Mouse (Mus musculus) neural tube, embryonic 13.5 days (tissue): ENCODE measurements at regions not wholly inside any gene's neighbourhood (a gene's known extent, or its start where the extent isn't known, plus 50 kb on each side); places are given as distances from the start of the nearest gene placed in this dataset.

ENCODE experiments used
- ATAC-seq: fragments of 200-750 bp; cut with Nextera tagmentation; 2 replicates; pipeline ENCODE4 v1.8.0; 2017; ENCODE audit warnings: low read depth, mild to moderate bottlenecking, moderate TSS enrichment, moderate library complexity
- H3K27ac ChIP-seq: fragments of 300-500 bp; sonication (generic); replicated peaks from 2 replicates; pipeline ENCODE4 v1.5.1; 2015; ENCODE audit warnings: moderate library complexity, mild to moderate bottlenecking, inconsistent platforms
- H3K27me3 ChIP-seq: fragments of 300-500 bp; sonication (generic); 2 replicates; pipeline ENCODE4 v1.6.1; 2015; ENCODE audit warnings: mild to moderate bottlenecking, inconsistent platforms
- H3K36me3 ChIP-seq: fragments of 300-500 bp; sonication (generic); 2 replicates; pipeline ENCODE4 v1.6.1; 2015; ENCODE audit warnings: mild to moderate bottlenecking, inconsistent platforms
- H3K4me1 ChIP-seq: fragments of 300-500 bp; sonication (generic); replicated peaks from 2 replicates; pipeline ENCODE4 v1.6.1; 2015; ENCODE audit warnings: inconsistent platforms
- H3K4me2 ChIP-seq: fragments of 300-500 bp; sonication (generic); 2 replicates; pipeline ENCODE4 v1.6.1; 2015; ENCODE audit warnings: inconsistent platforms, mild to moderate bottlenecking, moderate library complexity
- H3K4me3 ChIP-seq: fragments of 300-500 bp; sonication (generic); 2 replicates; pipeline ENCODE4 v1.5.1; 2015; ENCODE audit warnings: mild to moderate bottlenecking, inconsistent platforms
- H3K9ac ChIP-seq: fragments of 300-500 bp; sonication (generic); 2 replicates; pipeline ENCODE4 v1.6.1; 2015; ENCODE audit warnings: moderate library complexity, mild to moderate bottlenecking, inconsistent platforms
- H3K9me3 ChIP-seq: fragments of 300-500 bp; sonication (generic); 2 replicates; pipeline ENCODE4 v1.6.1; 2016; ENCODE audit warnings: inconsistent platforms
- WGBS: fragments of 180-500 bp; shearing (Covaris S2); methylation state at CpG from one replicate; pipeline ENCODE4 v1.1.7; 2015; 5-methylcytosine and 5-hydroxymethylcytosine counted together

GRCm38 (mm10) chr3:10952583-10952982 is 617.1 kb upstream of the Gm38303 start:
- Histone ChIP-seq H3K9me3 (no peaks in the 10 kb centered on the region), H3K4me2 (no peak overlapping the region), H3K4me3 (no peak overlapping the region), H3K27me3 (no peaks in the 10 kb centered on the region), H3K4me1 (no peaks in the 10 kb centered on the region), H3K27ac (no peak overlapping the region), H3K36me3 (no peaks in the 10 kb centered on the region), H3K9ac (no peak overlapping the region)
- 74% methylated on average over 1 of the region's 1 CpGs for WGBS
- no peak for ATAC-seq

- no peaks in the 10 kb centered on the region for H3K36me3 ChIP-seq
- no peak overlapping the region for H3K4me3 ChIP-seq
- WGBS: 65% methylated on average over 3 of the region's 3 CpGs
- H3K27ac ChIP-seq: no peak overlapping the region
- H3K27me3 ChIP-seq: no peaks in the 10 kb centered on the region
- H3K4me1 ChIP-seq: no peaks in the 10 kb centered on the region
- H3K9me3 ChIP-seq: no peaks in the 10 kb centered on the region
- ATAC-seq: no peak
- no peak overlapping the region for H3K4me2 ChIP-seq
- no peak overlapping the region for H3K9ac ChIP-seq
Measured at GRCm38 (mm10) chr3:10917056-10917455, 581.6 kb upstream of the Gm38303 start.

GRCm38 (mm10) chr3:10891981-10892380 is 556.5 kb upstream of the Gm38303 start:
- H3K4me2 ChIP-seq: no peak overlapping the region
- H3K4me3 ChIP-seq: no peak overlapping the region
- 66% methylated on average over 2 of the region's 2 CpGs for WGBS
- no peak overlapping the region for H3K27ac ChIP-seq
- H3K4me1 ChIP-seq: no peaks in the 10 kb centered on the region
- H3K36me3 ChIP-seq: no peaks in the 10 kb centered on the region
- no peaks in the 10 kb centered on the region for H3K9me3 ChIP-seq
- no peak for ATAC-seq
- H3K9ac ChIP-seq: no peak overlapping the region
- no peaks in the 10 kb centered on the region for H3K27me3 ChIP-seq
